Mouse (Mus musculus) myocyte (in vitro differentiated cells): Measurements from ENCODE around the gene Rps5.

Source experiments
- CEBPB ChIP-seq: IDR thresholded peaks from 2 replicates; pipeline ENCODE4 v1.6.1; 2011; ENCODE audit warnings: mild to moderate bottlenecking, moderate library complexity; ENCODE audit not compliant: poor library complexity, insufficient read depth, severe bottlenecking
- MYOG ChIP-seq, 3 experiments: IDR thresholded peaks; one replicate each; pipeline ENCODE4 v1.6.1; 2011; ENCODE audit warnings: control low read depth in 2 of 3, low read depth in 2 of 3, mild to moderate bottlenecking in 2 of 3; ENCODE audit not compliant: insufficient read length in 2 of 3, control insufficient read depth in 1 of 3, insufficient read depth in 1 of 3
- POLR2A ChIP-seq: IDR thresholded peaks from one replicate; pipeline ENCODE4 v1.6.1; 2011; ENCODE audit warnings: low read depth, mild to moderate bottlenecking, control low read depth, moderate library complexity; ENCODE audit not compliant: insufficient read length
- TCF12 ChIP-seq: IDR thresholded peaks from one replicate; pipeline ENCODE4 v1.6.1; 2011; ENCODE audit warnings: mild to moderate bottlenecking, control low read depth; ENCODE audit not compliant: poor library complexity, insufficient read depth, severe bottlenecking

DNA sequence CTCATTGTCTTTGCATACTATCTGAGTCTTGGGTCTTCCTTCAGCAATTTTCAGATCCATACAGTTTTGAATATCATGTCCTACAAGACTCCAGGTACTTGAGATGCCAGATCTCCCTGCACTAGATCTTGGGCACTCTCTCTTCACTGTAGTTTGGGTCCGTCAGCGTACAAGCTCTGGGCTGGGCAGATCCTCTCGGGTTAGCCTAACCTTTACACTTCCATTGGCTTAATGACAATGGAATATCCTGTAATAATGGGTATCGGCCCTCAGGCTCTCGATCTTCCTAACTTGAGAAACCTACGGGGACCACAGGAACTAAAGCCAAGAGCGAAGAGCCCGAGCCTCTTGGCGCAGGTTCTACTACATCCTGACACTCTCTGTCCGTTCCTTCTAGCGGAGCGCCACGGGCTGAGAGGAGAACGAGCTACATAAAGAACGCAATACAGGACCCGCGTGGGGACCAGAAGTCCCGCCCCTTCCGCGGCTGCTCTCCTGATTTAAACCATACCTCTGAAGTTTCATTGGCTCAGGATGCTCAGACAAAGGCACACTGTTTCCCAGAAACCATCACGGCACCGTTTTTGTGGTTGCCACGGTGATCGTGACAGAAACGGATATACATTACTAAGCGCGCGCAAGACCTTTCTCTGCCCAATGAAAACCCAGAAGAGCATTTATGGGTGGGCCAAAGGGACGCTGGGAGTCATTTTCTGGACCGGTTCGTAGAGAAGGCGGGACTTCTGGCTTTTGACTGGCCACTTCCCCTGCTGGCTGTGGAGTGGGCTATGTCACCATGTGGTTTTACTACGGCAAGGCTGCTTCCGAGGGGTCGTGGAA, 27.2 kb downstream of the Rps5 start:
- no peak for TF ChIP-seq CEBPB
- peak; percentile 67 for TF ChIP-seq POLR2A
- TF ChIP-seq TCF12: no peak
- TF ChIP-seq MYOG (IDR thresholded peaks at IDR 0.05; ENCODE audit: control insufficient read depth in 1 of 3, insufficient read depth in 1 of 3, insufficient read length in 2 of 3, low read depth in 2 of 3): no peak
